Comparison of ENCODE assay signal across 10 mouse cellular contexts in the genomic region with DNA sequence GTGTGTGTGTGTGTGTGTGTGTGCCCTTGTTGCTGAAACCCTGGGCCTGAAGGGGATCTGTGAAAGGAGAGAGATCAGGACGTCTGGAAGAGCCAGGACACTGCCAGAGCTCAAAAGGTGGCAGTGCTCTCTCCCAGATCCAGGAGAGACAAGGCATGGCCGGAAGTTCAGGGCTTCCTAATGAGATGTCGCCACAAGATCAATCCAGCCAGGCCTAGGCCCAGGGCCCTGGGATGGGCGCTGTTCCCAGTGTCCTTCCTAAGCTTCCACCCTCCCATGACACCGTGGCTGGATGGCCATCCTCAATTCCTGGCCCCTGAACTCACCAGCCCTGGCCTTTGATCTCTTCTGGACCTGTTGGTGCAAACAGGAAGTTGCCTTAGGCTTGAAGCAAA. TPM values are rescaled to one million over a fixed set of nuclear protein-coding genes. Genes with fewer than 3 reads are reported as not detected.
DNase-seq lines count a peak whose midpoint lies in the region; ATAC-seq lines count a peak whose summit lies in the region.
"Had no signal": no experiment of that assay in that cellular context is flagged by ENCODE, and none has a peak within 500 bp of the region (broad histone marks: within the 10 kb centered on the region; RNA-seq: fewer than 3 reads in every experiment).

No protein-coding gene starts in this region.

- H3K36me3 ChIP-seq in hindbrain, embryonic 10.5 days: no peaks in the 10 kb centered on the region
- no peaks in the 10 kb centered on the region for H3K36me3 ChIP-seq in hindbrain, embryonic 16.5 days (ENCODE audit: control insufficient read depth, insufficient read depth, low read length)
- H3K36me3 ChIP-seq in embryonic facial prominence, embryonic 11.5 days (replicated peaks; ENCODE audit: control insufficient read depth, insufficient read depth, low read depth, low read length): no peaks in the 10 kb centered on the region
- no peaks in the 10 kb centered on the region for H3K36me3 ChIP-seq in hindbrain, embryonic 14.5 days (replicated peaks; ENCODE audit: control insufficient read depth, insufficient read depth)
- H3K36me3 ChIP-seq in midbrain, embryonic 13.5 days: no peaks in the 10 kb centered on the region
- H3K36me3 ChIP-seq: liver, embryonic 15.5 days had no signal

- peaks cover 64% of the 10 kb centered on the region for H3K27me3 ChIP-seq in hindbrain, embryonic 10.5 days (ENCODE audit: insufficient read depth, poor library complexity, severe bottlenecking)
- H3K27me3 ChIP-seq in hindbrain, embryonic 16.5 days (replicated peaks; ENCODE audit: control insufficient read depth, insufficient read depth, low read length): 0 out of 2 replicates have a peak, but pooled peaks cover 3% of the 10 kb centered on the region
- H3K27me3 ChIP-seq in embryonic facial prominence, embryonic 11.5 days (ENCODE audit: control insufficient read depth, insufficient read depth, low read length): no peaks in the 10 kb centered on the region
- H3K27me3 ChIP-seq in hindbrain, embryonic 14.5 days (ENCODE audit: control insufficient read depth, insufficient read depth, low read length): 0 out of 2 replicates have a peak, but pooled peaks cover 4% of the 10 kb centered on the region
- H3K27me3 ChIP-seq in midbrain, embryonic 13.5 days: 0 out of 2 replicates have a peak, but pooled peaks cover 11% of the 10 kb centered on the region

- peak overlapping the region; percentile 53 for H3K4me3 ChIP-seq in hindbrain, embryonic 10.5 days
- no peak overlapping the region for H3K4me3 ChIP-seq in hindbrain, embryonic 16.5 days (ENCODE audit: low read length)
- no peak overlapping the region for H3K4me3 ChIP-seq in embryonic facial prominence, embryonic 11.5 days (ENCODE audit: low read depth, low read length)
- no peak overlapping the region for H3K4me3 ChIP-seq in hindbrain, embryonic 14.5 days (replicated peaks; ENCODE audit: low read length)
- H3K4me3 ChIP-seq in midbrain, embryonic 13.5 days (replicated peaks): peak overlapping the region; percentile 23
- H3K4me3 ChIP-seq: liver, embryonic 15.5 days had no signal

- no peak for DNase-seq in hindbrain, embryonic 10.5 days (ENCODE audit: low spot score)
- peak; percentile 23 for DNase-seq in embryonic facial prominence, embryonic 11.5 days (ENCODE audit: low spot score)
- DNase-seq in hindbrain, embryonic 14.5 days (ENCODE audit: low spot score): no peak
- no peak for DNase-seq in adipocyte (ENCODE audit: low spot score)
- DNase-seq in frontal cortex, postnatal 14 days (ENCODE audit: low spot score in 2 of 2): no peak
- no peak for DNase-seq in frontal cortex, adult 2 months (ENCODE audit: extremely low spot score in 1 of 2, low spot score in 1 of 2)
- DNase-seq: thymus, adult 18-20 months had no signal

- no peak for ATAC-seq in hindbrain, embryonic 16.5 days
- ATAC-seq in embryonic facial prominence, embryonic 11.5 days (replicated peaks; ENCODE audit: insufficient number of reproducible peaks, low FRiP score, low TSS enrichment, low read depth): no peak; the same call in 1 of the 2 replicates
- no peak for ATAC-seq in hindbrain, embryonic 14.5 days (ENCODE audit: low FRiP score)
- ATAC-seq in midbrain, embryonic 13.5 days: no peak

- peaks cover 44% of the 10 kb centered on the region for H3K4me1 ChIP-seq in hindbrain, embryonic 10.5 days (replicated peaks)
- H3K4me1 ChIP-seq in hindbrain, embryonic 16.5 days (ENCODE audit: control insufficient read depth, insufficient read depth, low read depth, low read length): peaks cover 7% of the 10 kb centered on the region; the same call in 1 of the 2 replicates
- peaks cover 16% of the 10 kb centered on the region for H3K4me1 ChIP-seq in embryonic facial prominence, embryonic 11.5 days (ENCODE audit: control insufficient read depth, insufficient read depth, low read length)
- H3K4me1 ChIP-seq in hindbrain, embryonic 14.5 days (replicated peaks; ENCODE audit: control insufficient read depth, insufficient read depth, low read length): peaks cover 3% of the 10 kb centered on the region; the same call in 1 of the 2 replicates
- peaks cover 21% of the 10 kb centered on the region for H3K4me1 ChIP-seq in midbrain, embryonic 13.5 days (replicated peaks)
- H3K4me1 ChIP-seq: liver, embryonic 15.5 days had no signal

- H3K9me3 ChIP-seq in hindbrain, embryonic 10.5 days: no peaks in the 10 kb centered on the region
- no peaks in the 10 kb centered on the region for H3K9me3 ChIP-seq in hindbrain, embryonic 16.5 days (ENCODE audit: control insufficient read depth, low read length)
- no peaks in the 10 kb centered on the region for H3K9me3 ChIP-seq in embryonic facial prominence, embryonic 11.5 days (replicated peaks; ENCODE audit: control insufficient read depth, low read length)
- no peaks in the 10 kb centered on the region for H3K9me3 ChIP-seq in hindbrain, embryonic 14.5 days (ENCODE audit: control insufficient read depth, low read length)
- H3K9me3 ChIP-seq in midbrain, embryonic 13.5 days: no peaks in the 10 kb centered on the region
- H3K9me3 ChIP-seq: liver, embryonic 15.5 days had no signal

- WGBS in hindbrain, embryonic 10.5 days: 21% methylated on average over 5 of the region's 5 CpGs
- 26% methylated on average over 5 of the region's 5 CpGs for WGBS in hindbrain, embryonic 16.5 days
- 27% methylated on average over 5 of the region's 5 CpGs for WGBS in embryonic facial prominence, embryonic 11.5 days
- 29% methylated on average over 5 of the region's 5 CpGs for WGBS in hindbrain, embryonic 14.5 days
- 23% methylated on average over 5 of the region's 5 CpGs for WGBS in midbrain, embryonic 13.5 days

- peak overlapping the region; percentile 82 for H3K27ac ChIP-seq in hindbrain, embryonic 10.5 days
- no peak overlapping the region for H3K27ac ChIP-seq in hindbrain, embryonic 16.5 days (ENCODE audit: low read depth, low read length)
- H3K27ac ChIP-seq in embryonic facial prominence, embryonic 11.5 days (replicated peaks; ENCODE audit: low read depth, low read length): 0 out of 2 replicates have a peak overlapping the region, but pooled peaks have one; percentile 35
- H3K27ac ChIP-seq in hindbrain, embryonic 14.5 days: no peak overlapping the region
- H3K27ac ChIP-seq in midbrain, embryonic 13.5 days: no peak overlapping the region
- H3K27ac ChIP-seq: liver, embryonic 15.5 days had no signal

- no peak overlapping the region; the same call in 1 of the 2 replicates for H3K4me2 ChIP-seq in hindbrain, embryonic 16.5 days (ENCODE audit: low read length)
- H3K4me2 ChIP-seq in embryonic facial prominence, embryonic 11.5 days (ENCODE audit: low read depth, low read length): no peak overlapping the region; the same call in 1 of the 2 replicates
- peak overlapping the region; percentile 41; the same call in 1 of the 2 replicates for H3K4me2 ChIP-seq in hindbrain, embryonic 14.5 days (replicated peaks)
- peak overlapping the region; percentile 53 for H3K4me2 ChIP-seq in midbrain, embryonic 13.5 days (replicated peaks)

- no peak overlapping the region for H3K9ac ChIP-seq in hindbrain, embryonic 16.5 days (ENCODE audit: low read depth, low read length)
- H3K9ac ChIP-seq in embryonic facial prominence, embryonic 11.5 days (replicated peaks; ENCODE audit: low read length): peak overlapping the region; percentile 11
- H3K9ac ChIP-seq in hindbrain, embryonic 14.5 days: no peak overlapping the region
- 0 out of 2 replicates have a peak overlapping the region, but pooled peaks have one; percentile 41 for H3K9ac ChIP-seq in midbrain, embryonic 13.5 days (replicated peaks)
- H3K9ac ChIP-seq: liver, embryonic 15.5 days had no signal

RNA-seq across cellular contexts. Expression of a gene that starts 50.3 kb away (rescaled TPM):
- 0.12 TPM in 1 of 2 replicates, not detected in the other for polyA plus RNA-seq in hindbrain, embryonic 10.5 days (2016; fragmentation: Nextera tagmentation; extraction: Ambion mirVana)
- not detected in 2 replicates for polyA plus RNA-seq in hindbrain, embryonic 16.5 days (2015; fragmentation: Nextera tagmentation; extraction: Ambion mirVana)
- polyA plus RNA-seq in embryonic facial prominence, embryonic 11.5 days (2014; fragmentation: Nextera tagmentation; extraction: Ambion mirVana): not detected in 2 replicates
- polyA plus RNA-seq in hindbrain, embryonic 14.5 days (2014; fragmentation: Nextera tagmentation; extraction: Ambion mirVana): 0.17 TPM in 1 of 2 replicates, not detected in the other
- polyA plus RNA-seq in midbrain, embryonic 13.5 days (2015; fragmentation: Nextera tagmentation; extraction: Ambion mirVana): not detected in 2 replicates
- polyA plus RNA-seq in frontal cortex, adult 2 months (2012; rRNA removed): 0.12 TPM in 1 of 2 replicates, not detected in the other
- polyA plus RNA-seq: liver, embryonic 15.5 days had no signal

Comparison
In these comparisons a context has a peak if more than half of its experiments do, and no peak if none do; other contexts are left out.
1. H3K27ac ChIP-seq: peak in hindbrain, embryonic 10.5 days (single experiment) and embryonic facial prominence, embryonic 11.5 days (single experiment); none in hindbrain, embryonic 16.5 days (single experiment), hindbrain, embryonic 14.5 days (single experiment) and midbrain, embryonic 13.5 days (single experiment).
2. H3K4me3 ChIP-seq: peak in hindbrain, embryonic 10.5 days (single experiment) and midbrain, embryonic 13.5 days (single experiment); none in hindbrain, embryonic 16.5 days (single experiment), embryonic facial prominence, embryonic 11.5 days (single experiment) and hindbrain, embryonic 14.5 days (single experiment).
3. H3K4me2 ChIP-seq: peak in hindbrain, embryonic 14.5 days (single experiment) and midbrain, embryonic 13.5 days (single experiment); none in hindbrain, embryonic 16.5 days (single experiment) and embryonic facial prominence, embryonic 11.5 days (single experiment).
4. H3K9ac ChIP-seq: peak in embryonic facial prominence, embryonic 11.5 days (single experiment) and midbrain, embryonic 13.5 days (single experiment); none in hindbrain, embryonic 16.5 days (single experiment) and hindbrain, embryonic 14.5 days (single experiment).